Mouse (Mus musculus): ENCODE results near the gene Rarres1.

The Rarres1 gene

DNA sequence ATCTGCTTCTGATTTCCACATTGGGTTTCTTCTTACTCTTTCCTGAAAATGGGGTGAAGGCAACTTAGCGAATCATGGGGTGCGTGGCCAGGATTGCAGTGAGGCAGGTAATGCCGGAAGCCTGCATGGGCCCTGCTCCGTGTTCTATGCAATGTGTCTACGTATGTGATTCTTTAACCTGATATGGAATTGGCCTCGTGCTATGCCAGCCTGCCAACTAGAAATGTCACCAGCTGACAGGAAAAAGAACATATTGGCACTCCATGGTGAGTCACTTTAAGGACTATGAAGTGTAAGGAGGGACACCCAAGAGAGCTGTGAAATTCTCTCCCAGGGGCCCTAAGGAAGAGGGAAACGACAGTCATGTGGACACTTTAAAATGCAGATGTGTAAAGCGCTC lies 22.2 kb downstream of the Rarres1 start:
- 73% methylated on average over 8 of the region's 8 CpGs for WGBS

DNA sequence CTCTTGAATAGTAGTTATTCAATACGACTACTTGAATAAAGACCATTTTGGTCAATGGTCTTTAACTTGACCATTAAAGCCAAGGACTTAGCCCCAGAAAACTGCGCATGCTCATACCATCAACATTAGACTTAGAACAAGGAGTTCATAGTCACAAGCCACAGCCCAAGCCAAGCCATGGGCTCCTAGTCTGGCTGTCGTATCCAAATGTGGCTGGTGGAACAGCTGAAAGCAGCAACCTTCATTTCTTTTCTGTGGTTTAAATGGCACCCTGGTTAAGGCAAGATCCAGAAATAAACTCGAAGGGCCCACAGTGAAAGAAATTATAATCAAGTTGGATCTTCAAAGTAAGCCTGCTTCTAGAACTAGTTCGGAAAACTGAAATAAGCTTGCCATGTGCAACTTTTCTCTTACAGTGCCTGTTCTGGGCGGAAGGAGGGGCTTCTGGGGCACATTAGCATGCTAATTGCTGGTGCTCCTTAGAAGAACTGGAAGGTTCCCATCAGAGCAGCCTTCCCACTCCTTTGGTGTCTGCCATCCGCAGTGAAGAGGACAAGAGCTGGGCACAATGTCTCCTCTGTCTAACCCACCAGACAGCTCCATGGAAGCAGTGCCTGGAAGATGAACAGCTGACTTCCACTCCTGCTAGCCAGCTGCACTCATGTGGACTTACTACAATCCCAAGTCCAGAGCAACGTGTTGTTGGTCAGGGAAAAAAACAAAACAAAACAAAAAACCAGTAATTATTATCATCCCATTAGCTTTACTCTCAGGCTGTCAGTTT lies 23.0 kb downstream of the Rarres1 start:
- WGBS = 56% methylated on average over 8 of the region's 8 CpGs

DNA sequence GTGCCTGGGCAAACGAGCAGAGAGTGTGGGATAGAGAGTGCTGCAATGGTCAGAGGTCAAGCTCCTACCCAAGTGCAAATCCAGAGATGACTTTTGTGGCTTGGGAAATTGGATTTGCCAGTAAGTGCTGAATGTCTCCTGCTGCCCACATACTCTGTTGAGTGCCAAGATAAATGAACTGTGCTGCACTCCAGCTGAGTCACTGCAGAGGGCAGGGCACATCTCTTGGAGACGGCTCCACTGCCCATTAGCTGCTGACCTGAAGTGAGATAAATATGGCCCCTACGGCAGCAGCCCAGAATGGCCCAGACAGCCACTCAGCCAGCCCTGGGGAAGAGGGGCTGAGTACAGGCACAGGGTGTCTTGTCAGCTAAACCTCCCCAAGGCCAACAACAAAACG lies 25.2 kb downstream of the Rarres1 start:
- 73% methylated on average over 4 of the region's 4 CpGs for WGBS

DNA sequence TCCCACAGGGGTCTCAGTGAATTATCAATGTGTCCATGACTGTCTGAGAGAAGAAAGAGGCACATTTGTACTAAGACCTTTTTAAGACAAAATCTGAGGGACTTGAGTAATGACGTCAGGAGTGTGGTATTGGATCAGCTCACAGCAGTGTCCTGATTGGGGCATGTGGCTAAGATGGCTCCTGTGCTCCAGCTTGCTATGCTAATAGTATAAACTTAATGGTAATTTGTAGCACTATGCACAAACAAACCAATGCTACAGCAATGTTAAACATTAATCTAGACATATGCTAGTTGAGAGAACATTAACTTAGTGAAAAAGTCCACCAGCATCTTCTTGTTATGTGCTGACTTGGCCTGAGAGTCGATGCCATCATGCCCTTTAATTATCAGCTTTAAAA lies 30.1 kb downstream of the Rarres1 start:
- 81% methylated on average over 2 of the region's 2 CpGs for whole genome bisulfite sequencing

GRCm38 (mm10) chr3:67482400-67482799 lies 32.9 kb downstream of the Rarres1 start:
- WGBS = 88% methylated on average over 10 of the region's 10 CpGs

GRCm38 (mm10) chr3:67479806-67480205 lies 35.5 kb downstream of the Rarres1 start:
- WGBS = 96% methylated on average over 11 of the region's 11 CpGs

DNA sequence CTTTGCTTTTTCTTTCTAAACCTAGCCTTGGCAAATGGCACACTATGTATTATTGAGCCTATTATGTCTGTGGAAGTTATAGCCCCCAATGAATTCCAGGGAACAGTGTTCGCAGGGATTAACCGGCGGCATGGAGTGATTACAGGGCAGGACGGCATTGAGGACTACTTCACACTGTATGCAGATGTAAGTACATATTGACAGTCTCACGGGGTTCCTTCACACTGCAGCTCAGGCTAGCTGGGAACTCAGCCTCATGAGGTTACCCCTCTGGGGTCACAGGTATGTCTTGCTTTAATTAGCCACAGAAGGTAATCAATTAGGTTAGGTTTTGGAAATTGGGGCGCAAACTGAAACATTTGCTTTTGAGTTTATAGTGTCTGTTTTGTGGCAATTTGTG lies 41.9 kb downstream of the Rarres1 start:
- WGBS = 93% methylated on average over 6 of the region's 6 CpGs

DNA sequence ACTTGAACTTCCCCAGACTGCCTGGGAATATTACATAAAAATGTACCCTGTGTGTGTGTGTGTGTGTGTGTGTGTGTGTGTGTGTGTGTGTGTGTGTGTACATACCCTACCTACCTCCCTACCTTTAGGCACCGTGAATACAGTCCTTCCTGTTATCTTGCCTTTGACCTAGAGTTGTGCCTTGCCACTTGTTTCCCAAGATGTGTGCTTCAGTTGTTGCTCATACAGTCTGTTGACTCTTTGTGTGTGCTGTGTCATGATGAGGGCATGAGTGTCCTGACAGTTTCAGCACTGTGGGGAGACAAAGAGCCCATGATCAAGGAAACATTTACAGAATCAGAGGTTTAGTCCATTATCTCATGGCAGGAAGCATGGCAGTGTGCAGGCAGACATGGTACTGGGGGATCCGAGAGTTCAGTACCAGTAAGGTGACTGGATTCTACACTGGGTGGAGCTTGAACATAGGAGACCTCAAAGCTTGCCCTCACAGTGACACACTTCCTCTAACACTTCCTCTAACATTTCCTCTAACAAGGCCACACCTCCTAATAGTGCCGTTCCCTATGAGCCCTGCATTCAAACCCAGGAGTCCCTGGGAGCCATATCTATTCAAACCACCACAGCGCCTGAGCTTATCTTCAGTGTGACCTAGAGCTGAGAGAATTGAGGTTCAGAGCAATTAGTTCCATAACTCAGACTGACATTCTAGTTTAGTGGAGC lies 43.8 kb downstream of the Rarres1 start:
- 88% methylated on average over 4 of the region's 4 CpGs for WGBS

DNA sequence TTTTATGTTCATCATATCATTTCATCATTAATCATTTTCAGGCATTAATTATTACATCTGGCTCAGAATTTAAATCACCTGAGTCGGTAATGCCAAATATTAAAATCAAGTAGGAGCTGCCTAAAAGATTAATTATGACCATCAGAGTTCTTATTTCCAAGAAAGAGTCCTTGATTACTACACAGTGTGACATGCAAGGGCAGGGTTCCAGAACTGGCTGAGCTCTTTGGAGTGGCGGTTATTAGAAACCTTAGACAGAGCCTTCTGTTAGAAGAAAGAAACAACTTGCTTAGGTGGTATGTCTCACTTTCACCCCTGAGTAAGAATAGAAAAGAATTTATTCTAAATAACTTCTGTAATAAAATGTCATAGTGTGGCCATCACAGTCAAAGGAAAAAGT lies 48.0 kb downstream of the Rarres1 start:
- 89% methylated on average over 2 of the region's 2 CpGs for WGBS

DNA sequence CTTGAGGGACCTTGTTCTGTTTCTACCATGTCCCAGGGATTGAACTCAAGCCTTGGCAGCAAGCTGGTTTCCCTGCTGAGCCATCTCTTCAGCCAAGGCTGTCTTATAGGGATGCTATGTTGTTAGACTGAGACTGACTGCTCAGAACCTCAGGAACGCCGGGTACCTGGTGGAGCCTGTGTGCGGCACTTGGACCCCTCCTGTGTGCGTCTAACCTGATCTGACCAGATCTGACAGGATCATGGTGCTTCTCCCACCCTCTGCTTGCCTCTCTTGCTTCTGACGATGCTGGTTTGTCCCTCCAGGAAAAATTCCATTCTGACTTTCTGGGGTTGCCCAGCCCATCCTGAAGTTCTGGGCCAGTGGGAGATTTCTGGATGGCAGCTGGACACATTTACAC lies 48.7 kb downstream of the Rarres1 start:
- WGBS = 95% methylated on average over 5 of the region's 5 CpGs

GRCm38 (mm10) chr3:67463450-67464372 lies 51.6 kb downstream of the Rarres1 start, which contains the start of gene Lxn:
Gene Lxn (minus strand): TSS chr3:67463926.
- 3% methylated on average over 43 of the region's 43 CpGs for WGBS

- 7% methylated on average over 12 of the region's 12 CpGs for WGBS
These were observed 52.3 kb downstream of the Rarres1 start for GRCm38 (mm10) chr3:67463001-67463400.

- WGBS = 40% methylated on average over 10 of the region's 10 CpGs
These were observed 52.7 kb downstream of the Rarres1 start for GRCm38 (mm10) chr3:67462578-67462977.

DNA sequence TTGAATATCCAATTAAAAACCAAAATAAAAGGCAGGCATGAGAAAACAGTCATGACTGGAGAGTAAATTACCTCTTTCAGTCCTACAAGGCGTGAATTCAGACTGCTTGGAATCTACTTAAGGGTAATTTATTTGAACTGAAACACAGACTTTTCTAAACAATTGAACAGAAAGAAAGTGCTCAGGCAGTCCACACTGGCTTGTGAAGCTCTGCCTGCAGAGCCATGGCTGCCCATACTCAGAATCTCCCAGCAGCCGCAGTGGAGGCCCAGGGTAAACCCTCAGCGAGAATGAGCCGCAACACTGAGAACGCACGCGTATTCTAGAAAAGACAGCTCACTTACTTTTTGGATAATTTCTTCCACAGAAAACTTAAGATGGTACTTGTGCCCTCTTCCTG lies 53.3 kb downstream of the Rarres1 start:
- WGBS = 78% methylated on average over 7 of the region's 7 CpGs

DNA sequence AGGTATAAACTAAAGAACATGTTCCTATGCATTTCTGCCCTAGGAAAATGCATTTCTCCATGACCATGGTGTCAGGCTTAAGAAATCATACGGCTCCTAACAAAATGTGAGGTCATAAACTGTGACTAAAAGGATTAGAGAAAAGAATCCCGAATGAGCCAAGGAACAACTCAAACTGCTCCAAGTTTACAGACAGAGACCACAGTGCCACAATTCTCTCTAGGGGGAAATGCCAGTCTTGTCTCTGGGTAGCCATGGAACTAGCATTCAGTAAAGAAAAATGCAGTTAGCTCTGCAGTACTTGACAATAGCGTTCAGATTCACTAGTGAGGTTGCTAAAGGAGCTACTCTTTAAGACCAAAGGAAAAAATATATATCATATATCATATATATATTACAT lies 55.4 kb downstream of the Rarres1 start:
- 63% methylated on average over 3 of the region's 3 CpGs for WGBS

DNA sequence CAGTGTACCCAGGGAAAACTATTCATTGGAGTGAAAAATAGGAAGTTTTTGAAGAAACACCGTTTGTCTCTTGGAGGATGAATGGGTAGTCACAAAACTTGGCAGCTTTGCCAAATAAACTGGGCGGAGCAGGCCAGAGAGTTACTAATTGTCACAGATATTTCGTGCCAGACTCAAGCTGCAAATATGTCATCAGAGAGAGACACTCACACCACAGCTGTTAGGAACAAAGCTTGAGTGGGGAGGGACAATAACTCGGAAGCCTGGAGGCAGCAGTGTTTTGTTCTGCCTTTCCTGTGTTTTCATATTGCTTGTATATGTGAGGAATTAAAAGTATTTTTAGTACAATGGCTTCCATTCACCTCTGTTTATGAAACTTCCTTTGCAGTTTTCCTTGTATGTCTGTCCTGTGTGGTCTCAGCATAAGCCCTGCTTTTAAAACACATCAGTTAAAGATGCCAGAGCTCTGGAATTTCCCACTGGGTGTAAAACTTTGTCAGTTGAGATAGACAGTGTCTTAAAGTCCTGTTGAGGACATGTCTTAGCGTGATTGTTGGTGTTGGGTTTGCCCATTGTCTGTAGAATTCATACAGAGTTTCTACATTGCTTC lies 64.6 kb downstream of the Rarres1 start:
- WGBS = 51% methylated on average over 5 of the region's 5 CpGs

DNA sequence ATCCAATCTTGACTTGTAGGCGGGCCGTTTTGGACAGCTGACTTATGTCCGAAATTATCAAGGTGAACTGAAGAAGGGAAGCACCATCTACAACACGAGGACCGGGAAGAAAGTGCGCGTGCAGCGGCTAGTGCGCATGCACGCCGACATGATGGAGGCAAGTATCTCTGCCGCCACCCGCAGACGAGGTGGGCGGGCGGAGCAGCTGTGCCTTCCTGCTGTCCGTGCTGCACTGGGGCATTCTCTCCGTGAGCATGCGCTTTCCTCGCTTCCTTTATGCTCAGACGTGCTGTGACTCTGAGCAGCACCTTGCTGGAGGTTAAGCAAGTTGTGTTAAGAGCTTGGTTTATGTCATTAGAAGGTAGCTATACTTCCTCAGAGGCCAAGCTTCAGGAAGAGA lies 65.7 kb downstream of the Rarres1 start:
- 80% methylated on average over 21 of the region's 21 CpGs for WGBS

- 88% methylated on average over 2 of the region's 2 CpGs for WGBS
These were observed 68.2 kb downstream of the Rarres1 start for GRCm38 (mm10) chr3:67447143-67447542.

DNA sequence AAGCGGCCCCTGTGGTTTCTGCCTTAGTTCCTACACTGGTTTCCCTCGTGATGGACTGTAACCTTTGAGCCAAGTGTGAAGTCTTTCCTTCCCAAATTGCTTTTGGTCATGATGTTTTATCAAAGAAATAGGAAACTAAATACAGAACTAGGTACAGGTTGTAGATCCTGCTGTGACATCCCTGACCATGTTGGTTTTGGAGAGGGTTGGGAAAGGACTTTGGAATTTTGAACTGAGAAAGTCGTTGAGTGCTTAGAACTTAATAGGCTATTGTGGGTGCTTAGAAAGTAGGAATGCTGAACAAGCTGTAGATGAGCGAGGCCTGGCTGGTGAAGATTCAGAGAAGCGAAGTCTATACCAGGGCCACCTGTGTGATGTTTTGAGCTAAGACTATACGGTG lies 81.3 kb downstream of the Rarres1 start:
- 95% methylated on average over 6 of the region's 6 CpGs for WGBS

- under 1% methylated on average over 24 of the region's 24 CpGs for WGBS
These were observed 85.3 kb downstream of the Rarres1 start, which contains the start of gene Gfm1 for GRCm38 (mm10) chr3:67429999-67430380. Gene Gfm1 (plus strand): TSS chr3:67430096.

GRCm38 (mm10) chr3:67429338-67429998 lies 85.9 kb downstream of the Rarres1 start:
- 24% methylated on average over 8 of the region's 8 CpGs for WGBS
